8 mouse cellular contexts compared by ENCODE assay signal in the genomic region with DNA sequence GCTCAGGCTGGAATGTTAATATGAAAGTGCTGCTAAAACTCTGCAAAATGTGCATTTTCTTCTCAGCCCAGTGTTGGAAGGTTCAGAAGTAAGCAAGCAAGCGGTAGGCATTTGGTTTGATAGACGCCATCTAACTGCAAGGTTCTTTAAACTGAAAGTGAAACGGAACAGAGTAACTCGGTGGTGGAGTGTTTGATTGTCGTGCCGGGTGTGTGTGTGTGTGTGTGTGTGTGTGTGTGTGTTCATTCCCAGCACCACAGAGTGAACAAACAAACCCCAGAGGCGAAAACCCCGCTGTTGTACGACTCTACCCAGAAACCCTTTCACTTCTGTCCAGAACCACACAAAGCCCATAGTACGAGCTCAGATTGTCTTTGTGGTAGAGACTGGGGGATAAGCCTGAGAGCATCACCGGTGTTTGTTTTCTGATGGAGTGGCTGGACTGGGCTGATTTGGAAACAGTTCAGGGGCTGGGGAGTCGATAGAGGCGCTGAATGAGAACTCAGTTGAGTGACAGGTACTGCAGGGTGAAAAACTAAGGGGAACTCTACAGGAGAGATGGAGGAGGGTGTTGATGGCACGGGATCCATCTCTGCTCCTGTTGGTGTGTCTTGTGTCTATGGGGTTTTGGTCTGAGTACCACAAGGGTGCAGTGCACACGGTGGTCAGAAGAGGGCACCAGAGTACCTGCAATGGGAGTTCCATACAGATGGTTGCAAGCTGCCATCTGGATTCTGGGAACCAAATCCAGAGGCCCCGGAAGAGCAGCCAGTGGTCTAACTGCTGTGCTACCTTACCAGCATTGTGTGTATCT. TPM values are rescaled to one million over a fixed set of nuclear protein-coding genes. Genes with fewer than 3 reads are reported as not detected.
DNase-seq lines count a peak whose midpoint lies in the region; ATAC-seq and TF ChIP-seq lines count a peak whose summit lies in the region.

No protein-coding gene starts in this region.

- H3K4me3 ChIP-seq in cortical plate, adult 2 months (ENCODE audit: insufficient read depth, low read length), result peak overlapping the region; percentile 46

- TF ChIP-seq CTCF in cortical plate, adult 2 months (IDR thresholded peaks at IDR 0.05; ENCODE audit: extremely low read depth, insufficient read depth, low read length), result peak; percentile 98

- intact Hi-C loops in left cerebral cortex, postnatal 10 days (cut with DNase I), result loop anchor here (5.0 to 10.0 kb wide), 2 partner anchors 229 to 426 kb away; a partner anchor contains a TSS

- TF ChIP-seq POLR2A in cortical plate, adult 2 months (IDR thresholded peaks at IDR 0.05; ENCODE audit: extremely low read depth, insufficient read depth, low read length), result no peak

- peak; percentile 88 for DNase-seq in gastrocnemius, postnatal 10 days
- DNase-seq in left cerebral cortex, postnatal 10 days (ENCODE audit: extremely low spot score in 1 of 2, low spot score in 2 of 2), result peak; percentile 88 to 89
- peak; percentile 73 for DNase-seq in right cerebral cortex, postnatal 25 days
- DNase-seq in urinary bladder, postnatal 4 days (ENCODE audit: low spot score in 2 of 2), result peak; percentile 75 to 90

- peak; percentile 78 for ATAC-seq in activated CD4-positive, CD25-positive, alpha-beta regulatory T cell, adult 4 months
- ATAC-seq in inflammation-experienced regulatory T-cells, adult 6 months, result peak; percentile 79
- ATAC-seq in megakaryocyte-erythroid progenitor cell, adult 5-6 weeks (replicated peaks; ENCODE audit: low FRiP score, low TSS enrichment, poor library complexity, severe bottlenecking), result peak; percentile 81

- no peak overlapping the region for H3K27ac ChIP-seq in cortical plate, adult 2 months (ENCODE audit: insufficient read depth, low read length)

- peaks cover 2% of the 10 kb centered on the region; the same call in 1 of the 2 replicates for H3K4me1 ChIP-seq in cortical plate, adult 2 months (ENCODE audit: control insufficient read depth, insufficient read depth, low read length)

RNA-seq across cellular contexts. Expression of a gene that starts 0.9 kb away (rescaled TPM):
- polyA plus RNA-seq in activated CD4-positive, CD25-positive, alpha-beta regulatory T cell, adult 4 months (2017; shearing (Covaris generic)), result 100 to 1,000 TPM; 250 to 265 TPM
- 24.1 and 24.2 TPM in 2 replicates for polyA plus RNA-seq in cortical plate, adult 2 months (2012; rRNA removed)
- total RNA-seq in gastrocnemius, postnatal 10 days (2021), result 1 to 10 TPM; 9.6 to 9.7 TPM
- polyA plus RNA-seq in inflammation-experienced regulatory T-cells, adult 6 months (2017; shearing (Covaris generic)), result 100 to 1,000 TPM; 204 to 343 (median 284) TPM
- total RNA-seq in left cerebral cortex, postnatal 10 days (2021), result 10 to 100 TPM; 22.3 to 25.1 TPM
- 28.7 and 32.6 TPM in 2 replicates for total RNA-seq in megakaryocyte-erythroid progenitor cell, adult 5-6 weeks (2014; fragmentation: Nextera tagmentation)
- total RNA-seq in megakaryocyte-erythroid progenitor cell, adult 5-6 weeks (2017), result 29.1 and 43.7 TPM in 2 replicates

RNA-seq across cellular contexts. Expression of a gene that starts 29.9 kb away (rescaled TPM):
- polyA plus RNA-seq in activated CD4-positive, CD25-positive, alpha-beta regulatory T cell, adult 4 months (2017; shearing (Covaris generic)), result 10 to 100 TPM; 20.5 to 32.4 TPM
- polyA plus RNA-seq in cortical plate, adult 2 months (2012; rRNA removed), result 78.4 TPM in 2 replicates
- total RNA-seq in gastrocnemius, postnatal 10 days (2021), result 10 to 100 TPM; 90.3 to 91.7 TPM
- polyA plus RNA-seq in inflammation-experienced regulatory T-cells, adult 6 months (2017; shearing (Covaris generic)), result 10 to 100 TPM; 20.9 to 25.6 (median 24.0) TPM
- total RNA-seq in left cerebral cortex, postnatal 10 days (2021), result 100 to 1,000 TPM; 146 to 151 TPM
- 113 and 115 TPM in 2 replicates for total RNA-seq in megakaryocyte-erythroid progenitor cell, adult 5-6 weeks (2014; fragmentation: Nextera tagmentation)
- 88.6 and 91.6 TPM in 2 replicates for total RNA-seq in megakaryocyte-erythroid progenitor cell, adult 5-6 weeks (2017)

RNA-seq across cellular contexts. Expression of a gene that starts 44.9 kb away (rescaled TPM):
- polyA plus RNA-seq in activated CD4-positive, CD25-positive, alpha-beta regulatory T cell, adult 4 months (2017; shearing (Covaris generic)), result 1 to 10 TPM; 7.0 to 9.8 TPM
- 24.8 and 28.1 TPM in 2 replicates for polyA plus RNA-seq in cortical plate, adult 2 months (2012; rRNA removed)
- total RNA-seq in gastrocnemius, postnatal 10 days (2021), result 1 to 10 TPM; 1.4 TPM
- 10 to 100 TPM in 2 of 3 experiments, 1 to 10 TPM in 1; 4.3 to 14.9 (median 14.6) TPM for polyA plus RNA-seq in inflammation-experienced regulatory T-cells, adult 6 months (2017; shearing (Covaris generic))
- total RNA-seq in left cerebral cortex, postnatal 10 days (2021), result 10 to 100 TPM; 24.2 to 24.3 TPM
- 0.07 TPM in 1 of 2 replicates, not detected in the other for total RNA-seq in megakaryocyte-erythroid progenitor cell, adult 5-6 weeks (2014; fragmentation: Nextera tagmentation)
- 0.38 TPM in 1 of 2 replicates, not detected in the other for total RNA-seq in megakaryocyte-erythroid progenitor cell, adult 5-6 weeks (2017)

RNA-seq across cellular contexts. Expression of a gene that starts 57.1 kb away (rescaled TPM):
- 10 to 100 TPM; 15.4 to 17.0 TPM for polyA plus RNA-seq in activated CD4-positive, CD25-positive, alpha-beta regulatory T cell, adult 4 months (2017; shearing (Covaris generic))
- polyA plus RNA-seq in cortical plate, adult 2 months (2012; rRNA removed), result 112 and 119 TPM in 2 replicates
- total RNA-seq in gastrocnemius, postnatal 10 days (2021), result 10 to 100 TPM; 48.8 to 53.6 TPM
- 10 to 100 TPM; 16.2 to 20.1 (median 18.2) TPM for polyA plus RNA-seq in inflammation-experienced regulatory T-cells, adult 6 months (2017; shearing (Covaris generic))
- total RNA-seq in left cerebral cortex, postnatal 10 days (2021), result 100 to 1,000 TPM; 128 to 135 TPM
- total RNA-seq in megakaryocyte-erythroid progenitor cell, adult 5-6 weeks (2014; fragmentation: Nextera tagmentation), result 72.5 and 79.4 TPM in 2 replicates
- total RNA-seq in megakaryocyte-erythroid progenitor cell, adult 5-6 weeks (2017), result 76.5 and 87.6 TPM in 2 replicates

Comparison
In these comparisons a context has a peak if more than half of its experiments do, and no peak if none do; other contexts are left out.
1. RNA of a gene that starts 44.9 kb away (total RNA-seq): 24.2 to 24.3 TPM in left cerebral cortex, postnatal 10 days; 1.4 TPM in gastrocnemius, postnatal 10 days and 0.07 to 0.38 TPM in megakaryocyte-erythroid progenitor cell, adult 5-6 weeks; every median in the first group is over 10 times any median in the second.
2. Peak in every context shown above with its lines, with median percentiles within 50 percentile points of each other: ATAC-seq and DNase-seq.